Mouse (Mus musculus): Measurements from ENCODE around the gene D8Ertd738e. TPM values are rescaled to one million over a fixed set of nuclear protein-coding genes. Genes with fewer than 3 reads are reported as not detected.

Gene D8Ertd738e
- polyA plus RNA-seq, 1 experiment from 2014 or later, result 388 TPM

- Histone ChIP-seq H3K9me3 (ENCODE audit: control insufficient read depth, low read length) (no peaks in the 10 kb centered on the region), H3K9ac (ENCODE audit: low read depth, low read length) (no peak overlapping the region), H3K4me2 (replicated peaks; ENCODE audit: low read depth, low read length) (no peak overlapping the region), H3K27me3 (ENCODE audit: control insufficient read depth, insufficient read depth, low read length) (no peaks in the 10 kb centered on the region), H3K4me1 (ENCODE audit: control insufficient read depth, insufficient read depth, low read length) (no peaks in the 10 kb centered on the region), H3K4me3 (ENCODE audit: low read length) (no peak overlapping the region), H3K36me3 (ENCODE audit: control insufficient read depth, insufficient read depth, low read length) (no peaks in the 10 kb centered on the region), H3K27ac (ENCODE audit: low read depth, low read length) (no peak overlapping the region)
- WGBS, result 65% methylated on average over 1 of the region's 1 CpGs
- ATAC-seq (ENCODE audit: low FRiP score, low TSS enrichment), result no peak
Measured at GRCm38 (mm10) chr8:84276447-84276846, 26.9 kb upstream of the D8Ertd738e start.

DNA sequence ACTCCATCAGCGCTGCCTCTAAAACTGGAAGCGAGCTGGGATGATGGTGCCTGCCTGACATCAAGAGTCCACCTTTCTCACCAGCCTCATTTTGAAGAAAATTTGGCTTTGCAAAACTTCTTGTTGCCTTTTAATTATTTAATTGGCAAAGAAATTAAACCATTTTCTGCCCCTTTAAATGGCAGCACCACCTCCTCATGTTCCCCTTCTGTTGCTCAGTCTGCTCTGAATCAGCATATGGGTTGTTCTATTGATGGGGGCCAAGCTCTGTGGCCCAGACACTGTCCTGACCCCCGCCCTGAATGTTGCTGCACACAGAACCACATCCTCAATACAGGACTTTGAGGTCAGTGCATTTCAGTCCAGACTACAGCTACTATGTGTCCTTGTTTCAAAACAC lies 24.4 kb upstream of the D8Ertd738e start:
- no peak for ATAC-seq (ENCODE audit: low FRiP score, low TSS enrichment)
- Histone ChIP-seq H3K27ac (ENCODE audit: low read depth, low read length) (no peak overlapping the region), H3K36me3 (ENCODE audit: control insufficient read depth, insufficient read depth, low read length) (no peaks in the 10 kb centered on the region), H3K4me1 (ENCODE audit: control insufficient read depth, insufficient read depth, low read length) (peaks cover 4% of the 10 kb centered on the region; the same call in 1 of the 2 replicates), H3K27me3 (ENCODE audit: control insufficient read depth, insufficient read depth, low read length) (no peaks in the 10 kb centered on the region), H3K4me3 (ENCODE audit: low read length) (no peak overlapping the region), H3K9ac (ENCODE audit: low read depth, low read length) (no peak overlapping the region; the same call in 1 of the 2 replicates), H3K4me2 (replicated peaks; ENCODE audit: low read depth, low read length) (no peak overlapping the region), H3K9me3 (ENCODE audit: control insufficient read depth, low read length) (no peaks in the 10 kb centered on the region)
- WGBS, result 77% methylated on average over 3 of the region's 3 CpGs

DNA sequence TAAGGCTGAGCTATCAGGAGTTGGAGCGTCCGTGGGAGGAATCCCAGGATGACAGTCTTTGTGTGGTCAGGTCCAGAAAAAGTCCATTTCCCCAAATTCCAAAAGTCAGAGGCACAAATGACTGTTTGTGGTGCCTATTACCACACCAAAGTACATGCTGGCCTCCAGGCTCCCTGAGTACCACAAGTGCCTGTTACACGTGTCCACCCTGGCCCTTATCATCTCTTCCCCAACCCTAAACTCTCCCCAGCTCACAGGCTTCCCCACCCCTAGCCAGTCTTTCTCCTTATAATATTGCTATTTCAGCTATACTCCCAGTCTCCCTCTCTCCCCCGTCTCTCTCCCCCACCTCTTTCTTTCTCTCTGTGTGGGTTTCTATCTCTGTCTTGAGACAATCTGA lies 22.8 kb upstream of the D8Ertd738e start:
- H3K4me1 ChIP-seq (ENCODE audit: control insufficient read depth, insufficient read depth, low read length), result peaks cover 4% of the 10 kb centered on the region; the same call in 1 of the 2 replicates
- 85% methylated on average over 4 of the region's 4 CpGs for WGBS
- no peak overlapping the region for H3K4me2 ChIP-seq (replicated peaks; ENCODE audit: low read depth, low read length)
- no peak overlapping the region for H3K27ac ChIP-seq (ENCODE audit: low read depth, low read length)
- no peaks in the 10 kb centered on the region for H3K9me3 ChIP-seq (ENCODE audit: control insufficient read depth, low read length)
- no peaks in the 10 kb centered on the region for H3K36me3 ChIP-seq (ENCODE audit: control insufficient read depth, insufficient read depth, low read length)
- H3K4me3 ChIP-seq (ENCODE audit: low read length), result no peak overlapping the region
- ATAC-seq (ENCODE audit: low FRiP score, low TSS enrichment), result no peak
- no peak overlapping the region for H3K9ac ChIP-seq (ENCODE audit: low read depth, low read length)
- no peaks in the 10 kb centered on the region for H3K27me3 ChIP-seq (ENCODE audit: control insufficient read depth, insufficient read depth, low read length)

GRCm38 (mm10) chr8:84269950-84270773 lies 20.6 kb upstream of the D8Ertd738e start, which contains the start of gene Ccdc130:
Gene Ccdc130, minus strand, starts transcription at chr8:84270380.
- H3K27ac ChIP-seq (ENCODE audit: low read depth, low read length), result no peak within 1 kb of the TSS
- WGBS, result under 1% methylated on average over 44 of the region's 44 CpGs
- peak within 1 kb of the TSS; percentile 79 for H3K4me3 ChIP-seq (ENCODE audit: low read length)
- H3K36me3 ChIP-seq (ENCODE audit: control insufficient read depth, insufficient read depth, low read length), result peaks cover 16% of the 10 kb centered on the region; the same call in 1 of the 2 replicates
- peaks cover 4% of the 10 kb centered on the region; the same call in 1 of the 2 replicates for H3K4me1 ChIP-seq (ENCODE audit: control insufficient read depth, insufficient read depth, low read length)
- ATAC-seq (ENCODE audit: low FRiP score, low TSS enrichment), result peak; percentile 100
- peak within 1 kb of the TSS; percentile 74 for H3K4me2 ChIP-seq (replicated peaks; ENCODE audit: low read depth, low read length)
- peak within 1 kb of the TSS; percentile 78 for H3K9ac ChIP-seq (ENCODE audit: low read depth, low read length)
- H3K9me3 ChIP-seq (ENCODE audit: control insufficient read depth, low read length), result no peaks in the 10 kb centered on the region
- no peaks in the 10 kb centered on the region for H3K27me3 ChIP-seq (ENCODE audit: control insufficient read depth, insufficient read depth, low read length)

DNA sequence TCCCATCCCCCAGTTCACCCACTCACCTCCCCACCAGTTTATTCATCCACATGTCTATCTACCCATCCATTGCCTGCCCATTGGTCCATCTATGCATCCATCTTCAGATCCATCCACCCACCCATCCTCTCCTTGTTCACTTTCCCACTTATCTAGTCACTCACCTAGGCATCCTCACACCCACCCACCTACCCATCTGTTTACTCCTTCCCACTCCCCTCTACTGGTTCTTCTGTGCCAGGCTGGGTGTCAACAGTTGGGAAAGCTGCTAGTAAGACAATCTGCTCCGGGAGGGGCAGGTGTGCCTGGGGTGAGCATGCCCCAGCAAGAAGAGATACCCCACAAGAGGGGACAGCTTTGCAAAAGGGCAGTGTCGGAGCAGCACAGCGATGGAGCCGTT lies 11.6 kb upstream of the D8Ertd738e start:
- no peaks in the 10 kb centered on the region for H3K27me3 ChIP-seq (ENCODE audit: control insufficient read depth, insufficient read depth, low read length)
- no peak overlapping the region for H3K27ac ChIP-seq (ENCODE audit: low read depth, low read length)
- WGBS, result 92% methylated on average over 4 of the region's 4 CpGs
- no peaks in the 10 kb centered on the region for H3K9me3 ChIP-seq (ENCODE audit: control insufficient read depth, low read length)
- peaks cover 72% of the 10 kb centered on the region for H3K36me3 ChIP-seq (ENCODE audit: control insufficient read depth, insufficient read depth, low read length)
- H3K4me1 ChIP-seq (ENCODE audit: control insufficient read depth, insufficient read depth, low read length), result peaks cover 11% of the 10 kb centered on the region; the same call in 1 of the 2 replicates
- no peak for ATAC-seq (ENCODE audit: low FRiP score, low TSS enrichment)
- no peak overlapping the region for H3K4me2 ChIP-seq (replicated peaks; ENCODE audit: low read depth, low read length)
- no peak overlapping the region for H3K4me3 ChIP-seq (ENCODE audit: low read length)
- H3K9ac ChIP-seq (ENCODE audit: low read depth, low read length), result no peak overlapping the region

- Histone ChIP-seq H3K27ac (ENCODE audit: low read depth, low read length) (peak within 1 kb of the TSS; percentile 93), H3K9ac (ENCODE audit: low read depth, low read length) (peak within 1 kb of the TSS; percentile 82), H3K4me1 (ENCODE audit: control insufficient read depth, insufficient read depth, low read length) (peaks cover 13% of the 10 kb centered on the region; the same call in 1 of the 2 replicates), H3K36me3 (ENCODE audit: control insufficient read depth, insufficient read depth, low read length) (peaks cover 64% of the 10 kb centered on the region), H3K27me3 (ENCODE audit: control insufficient read depth, insufficient read depth, low read length) (no peaks in the 10 kb centered on the region), H3K4me2 (replicated peaks; ENCODE audit: low read depth, low read length) (peak within 1 kb of the TSS; percentile 95), H3K4me3 (ENCODE audit: low read length) (peak within 1 kb of the TSS; percentile 68), H3K9me3 (ENCODE audit: control insufficient read depth, low read length) (no peaks in the 10 kb centered on the region)
- under 1% methylated on average over 64 of the region's 64 CpGs for WGBS
- peak; percentile 86 for ATAC-seq (ENCODE audit: low FRiP score, low TSS enrichment)
Measured at GRCm38 (mm10) chr8:84256822-84257610, 7.5 kb upstream of the D8Ertd738e start, which contains the start of gene Mri1. Gene Mri1, minus strand, starts transcription at chr8:84257326.

- H3K4me2 ChIP-seq (replicated peaks; ENCODE audit: low read depth, low read length), result peak overlapping the region; percentile 95
- H3K27ac ChIP-seq (ENCODE audit: low read depth, low read length), result peak overlapping the region; percentile 93
- ATAC-seq (ENCODE audit: low FRiP score, low TSS enrichment), result no peak; the same call in 1 of the 2 replicates
- H3K27me3 ChIP-seq (ENCODE audit: control insufficient read depth, insufficient read depth, low read length), result no peaks in the 10 kb centered on the region
- peaks cover 63% of the 10 kb centered on the region for H3K36me3 ChIP-seq (ENCODE audit: control insufficient read depth, insufficient read depth, low read length)
- no peaks in the 10 kb centered on the region for H3K9me3 ChIP-seq (ENCODE audit: control insufficient read depth, low read length)
- 14% methylated on average over 6 of the region's 6 CpGs for WGBS
- peak overlapping the region; percentile 68 for H3K4me3 ChIP-seq (ENCODE audit: low read length)
- peak overlapping the region; percentile 82 for H3K9ac ChIP-seq (ENCODE audit: low read depth, low read length)
- H3K4me1 ChIP-seq (ENCODE audit: control insufficient read depth, insufficient read depth, low read length), result peaks cover 13% of the 10 kb centered on the region; the same call in 1 of the 2 replicates
Measured at GRCm38 (mm10) chr8:84256458-84256821, 6.9 kb upstream of the D8Ertd738e start.

- Histone ChIP-seq H3K4me1 (ENCODE audit: control insufficient read depth, insufficient read depth, low read length) (peaks cover 13% of the 10 kb centered on the region; the same call in 1 of the 2 replicates), H3K27me3 (ENCODE audit: control insufficient read depth, insufficient read depth, low read length) (no peaks in the 10 kb centered on the region), H3K4me3 (ENCODE audit: low read length) (peak overlapping the region; percentile 68), H3K9ac (ENCODE audit: low read depth, low read length) (peak overlapping the region; percentile 82; the same call in 1 of the 2 replicates), H3K4me2 (replicated peaks; ENCODE audit: low read depth, low read length) (peak overlapping the region; percentile 95), H3K9me3 (ENCODE audit: control insufficient read depth, low read length) (no peaks in the 10 kb centered on the region), H3K36me3 (ENCODE audit: control insufficient read depth, insufficient read depth, low read length) (peaks cover 66% of the 10 kb centered on the region), H3K27ac (ENCODE audit: low read depth, low read length) (no peak overlapping the region)
- WGBS, result 88% methylated on average over 3 of the region's 3 CpGs
- no peak for ATAC-seq (ENCODE audit: low FRiP score, low TSS enrichment)
Measured at GRCm38 (mm10) chr8:84255858-84256257, 6.3 kb upstream of the D8Ertd738e start.

All from kidney, embryonic 14.5 days (tissue).